Mouse (Mus musculus) forebrain, postnatal 0 days (tissue): ENCODE results near the gene Furin. TPM values are rescaled to one million over a fixed set of nuclear protein-coding genes. Genes with fewer than 3 reads are reported as not detected.
A peak's percentile ranks its signal among the peaks of the same experiment; 100 is the strongest.
"Not testable (repeated sequence)": the region's sequence is repeated elsewhere in the genome, so short reads cannot be mapped to it uniquely, and the experiment has no call there.

Source experiments
- ATAC-seq: fragments of 200-750 bp; cut with Nextera tagmentation; 2 replicates; pipeline ENCODE4 v1.8.0; 2017; ENCODE audit warnings: mild to moderate bottlenecking, moderate library complexity
- DNase-seq: peaks from one replicate; pipeline ENCODE4 v3.0.0-alpha.2; 2015
- H3K27ac ChIP-seq: fragments of 300-500 bp; sonication (generic); 2 replicates; pipeline ENCODE4 v1.5.1; 2014; ENCODE audit warnings: low read depth, mild to moderate bottlenecking, antibody characterized with exemption, low read length, moderate library complexity, mixed read lengths
- H3K27me3 ChIP-seq: fragments of 300-500 bp; sonication (generic); 2 replicates; pipeline ENCODE4 v1.6.1; 2014; ENCODE audit warnings: mild to moderate bottlenecking, low read length, mixed read lengths; ENCODE audit not compliant: insufficient read depth
- H3K36me3 ChIP-seq: fragments of 300-500 bp; sonication (generic); 2 replicates; pipeline ENCODE4 v1.6.1; 2014; ENCODE audit warnings: mild to moderate bottlenecking, moderate library complexity; ENCODE audit not compliant: insufficient read depth
- H3K4me1 ChIP-seq: fragments of 300-500 bp; sonication (generic); 2 replicates; pipeline ENCODE4 v1.6.1; 2014; ENCODE audit warnings: antibody characterized with exemption; ENCODE audit not compliant: insufficient read depth
- H3K4me2 ChIP-seq: fragments of 300-500 bp; sonication (generic); 2 replicates; pipeline ENCODE4 v1.6.1; 2014; ENCODE audit warnings: low read depth, mild to moderate bottlenecking, moderate library complexity
- H3K4me3 ChIP-seq: fragments of 300-500 bp; sonication (generic); 2 replicates; pipeline ENCODE4 v1.5.1; 2014; ENCODE audit warnings: low read depth, low read length, mixed read lengths
- H3K9ac ChIP-seq: fragments of 300-500 bp; sonication (generic); 2 replicates; pipeline ENCODE4 v1.6.1; 2014; ENCODE audit warnings: mild to moderate bottlenecking
- H3K9me3 ChIP-seq: fragments of 300-500 bp; sonication (generic); 2 replicates; pipeline ENCODE4 v1.6.1; 2016; ENCODE audit warnings: low read length
- CTCF ChIP-seq: sonication (generic); IDR thresholded peaks from 2 replicates; pipeline ENCODE4 v1.5.1; 2016; ENCODE audit warnings: antibody characterized with exemption, control low read depth, low read depth
- WGBS: fragments of 180-500 bp; shearing (Covaris S2); extraction: QIAGEN DNeasy Blood & Tissue Kit; methylation state at CpG from one replicate; pipeline ENCODE4 v1.1.7; 2014; 5-methylcytosine and 5-hydroxymethylcytosine counted together
- polyA plus RNA-seq: library from polyadenylated mRNA; unstranded; fragments of >200 nt; fragmentation: Nextera tagmentation; extraction: Ambion mirVana; gene quantifications from 2 replicates; pipeline ENCODE4 v1.2.1, GENCODE M21; 2015
- total RNA-seq: library from RNA; depleted of rRNA; stranded (reverse); fragments of >200 nt; gene quantifications from 2 replicates; pipeline ENCODE4 v1.2.3, GENCODE M21; 2014

The Furin gene
- total and polyA plus RNA-seq, 2 experiments from 2014 or later = 7.7 to 21.8 TPM

- peak; percentile 48 for TF ChIP-seq CTCF
- not testable (repeated sequence) for H3K27ac ChIP-seq, ATAC-seq, H3K4me2 ChIP-seq, H3K27me3 ChIP-seq, H3K9me3 ChIP-seq, DNase-seq, H3K4me3 ChIP-seq, H3K9ac ChIP-seq
- 86% methylated on average over 4 of the region's 4 CpGs for WGBS
- Histone ChIP-seq H3K36me3 (peaks cover 59% of the 10 kb centered on the region), H3K4me1 (peaks cover 17% of the 10 kb centered on the region)
Measured at GRCm38 (mm10) chr7:80396427-80396826, 8.8 kb downstream of the Furin start.

DNA sequence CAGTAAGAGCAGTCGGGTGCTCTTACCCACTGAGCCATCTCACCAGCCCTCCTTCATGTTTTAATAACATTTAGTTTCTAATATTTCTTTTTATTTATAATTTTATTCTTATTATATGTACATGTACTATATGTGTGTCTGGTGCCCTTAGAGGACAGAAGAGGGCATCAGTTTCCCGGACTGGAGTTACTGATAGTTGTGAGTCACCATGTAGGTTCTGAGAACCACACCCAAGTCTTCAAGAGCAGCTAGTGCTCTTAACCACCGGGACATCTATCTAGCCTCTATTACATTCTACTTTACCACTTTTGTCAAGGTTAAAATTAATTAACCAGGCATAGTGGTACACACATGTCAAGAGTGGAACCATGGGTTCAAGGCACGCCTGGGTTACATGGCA is 10.6 kb downstream of the Furin start:
- H3K9ac ChIP-seq = no peak overlapping the region
- H3K27me3 ChIP-seq = no peaks in the 10 kb centered on the region
- peaks cover 76% of the 10 kb centered on the region for H3K36me3 ChIP-seq
- DNase-seq = no peak
- H3K4me3 ChIP-seq = no peak overlapping the region
- no peak for TF ChIP-seq CTCF
- 91% methylated on average over 4 of the region's 4 CpGs for WGBS
- no peak overlapping the region for H3K27ac ChIP-seq
- no peak overlapping the region for H3K4me2 ChIP-seq
- H3K9me3 ChIP-seq = no peaks in the 10 kb centered on the region
- ATAC-seq = no peak
- no peaks in the 10 kb centered on the region for H3K4me1 ChIP-seq

DNA sequence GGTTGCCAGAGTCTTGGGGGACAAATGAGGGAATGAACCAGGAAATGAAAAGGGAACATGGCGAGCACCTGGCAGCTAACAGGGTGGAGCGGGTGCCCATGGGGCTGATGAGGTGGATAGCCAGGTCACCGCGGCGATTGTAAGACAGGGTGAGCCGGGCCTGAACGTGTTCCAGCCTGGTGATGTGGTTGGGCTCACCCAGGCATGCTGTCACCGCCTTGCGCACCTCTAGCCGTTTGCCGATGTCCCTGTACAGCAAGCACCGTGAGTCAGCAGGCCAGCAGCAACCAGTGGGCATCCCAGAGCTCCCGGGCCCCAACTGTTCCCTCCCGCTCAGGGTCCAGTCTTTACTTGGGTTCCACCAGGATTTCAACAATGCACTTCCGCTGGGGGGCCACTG is 13.1 kb downstream of the Furin start:
- no peak overlapping the region for H3K4me3 ChIP-seq
- no peak overlapping the region for H3K4me2 ChIP-seq
- ATAC-seq (no peak), DNase-seq (no peak)
- H3K36me3 ChIP-seq = peaks cover 67% of the 10 kb centered on the region
- WGBS = 96% methylated on average over 15 of the region's 15 CpGs
- H3K27me3 ChIP-seq = peaks cover 4% of the 10 kb centered on the region; the same call in 1 of the 2 replicates
- H3K27ac ChIP-seq = no peak overlapping the region
- no peak for TF ChIP-seq CTCF
- H3K9me3 ChIP-seq = no peaks in the 10 kb centered on the region
- H3K9ac ChIP-seq = no peak overlapping the region
- no peaks in the 10 kb centered on the region for H3K4me1 ChIP-seq

DNA sequence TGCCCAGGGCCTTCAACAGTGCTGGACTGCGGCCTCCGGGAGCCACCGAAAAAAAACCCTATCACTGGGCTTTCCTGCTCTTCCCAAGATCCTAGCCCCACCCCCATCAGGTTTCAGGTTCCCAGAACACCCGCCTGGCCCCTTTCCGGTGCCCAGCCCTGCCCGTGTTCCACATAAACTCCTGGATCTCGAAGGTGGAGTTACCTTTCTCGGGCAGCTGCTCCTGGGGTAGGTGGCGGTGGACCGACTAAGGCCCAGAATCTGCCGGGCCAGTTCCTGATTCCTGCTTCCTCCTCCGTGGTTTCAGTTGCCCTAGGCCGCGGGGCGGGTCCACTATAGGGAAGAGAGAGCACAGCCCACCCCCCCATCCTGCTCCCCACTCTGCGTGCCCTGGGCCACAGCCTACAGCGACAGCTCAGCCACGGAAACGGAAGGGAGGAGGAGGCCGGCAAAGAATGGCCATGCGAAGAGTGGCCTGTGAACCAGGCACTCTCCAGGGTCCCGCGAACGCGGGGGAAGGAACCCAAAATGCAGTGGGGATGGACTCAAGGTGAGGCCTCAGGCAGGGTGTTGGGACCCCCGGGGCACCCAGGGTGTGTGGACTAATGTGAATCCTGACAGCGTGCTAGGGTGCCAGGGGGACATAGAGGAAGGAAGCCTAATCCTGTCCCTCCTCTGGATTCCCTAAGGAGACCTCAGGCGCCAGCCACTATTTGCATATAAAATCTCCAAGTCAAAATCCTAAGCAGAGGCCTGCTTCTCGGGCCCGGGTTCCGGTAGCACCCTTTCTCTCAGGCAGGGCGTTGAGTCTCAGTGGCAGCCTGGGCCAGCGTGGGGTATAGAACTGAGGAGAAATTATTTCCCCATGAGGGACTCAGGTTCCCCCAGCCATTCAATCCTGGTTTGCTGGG is 17.3 kb downstream of the Furin start, which contains the start of gene Fes:
Gene Fes, minus strand, starts transcription at position 314 of the 911 bp plus-strand sequence.
- DNase-seq = no peak
- 21% methylated on average over 33 of the region's 33 CpGs for WGBS
- no peak for ATAC-seq

DNA sequence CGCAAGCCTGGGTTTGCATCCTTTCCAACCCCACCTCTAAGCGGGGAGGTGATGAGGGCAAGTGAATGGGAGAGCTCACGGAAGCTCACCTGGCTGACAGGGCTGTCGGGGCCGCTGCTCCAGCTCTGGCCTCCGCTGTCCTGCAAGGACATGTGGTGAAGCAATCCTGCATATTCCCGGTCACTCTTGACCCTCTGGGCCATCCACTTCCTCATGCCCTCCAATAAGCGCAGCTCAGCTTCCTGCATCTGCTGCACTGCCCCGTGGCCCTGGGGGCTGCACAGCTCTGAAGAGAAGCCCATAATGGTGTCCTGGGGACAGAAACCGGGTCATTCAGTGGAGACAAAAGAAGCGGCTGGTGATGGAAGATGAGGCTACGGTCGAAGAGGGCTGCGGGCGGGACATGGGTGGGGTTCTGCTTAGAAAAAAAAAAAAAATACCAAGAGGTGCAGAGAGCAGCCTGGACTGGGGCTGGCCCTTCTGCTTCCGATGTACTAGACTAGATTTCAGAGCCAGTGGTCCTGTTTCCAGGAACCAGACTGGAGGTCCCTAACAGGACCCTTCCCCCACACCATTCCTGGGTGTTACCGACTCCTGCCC is 18.1 kb downstream of the Furin start:
- ATAC-seq (no peak), DNase-seq (no peak)
- Histone ChIP-seq H3K4me2 (peak overlapping the region; percentile 13; the same call in 1 of the 2 replicates), H3K36me3 (peaks cover 24% of the 10 kb centered on the region), H3K4me3 (no peak overlapping the region), H3K9me3 (no peaks in the 10 kb centered on the region), H3K4me1 (no peaks in the 10 kb centered on the region), H3K9ac (no peak overlapping the region), H3K27ac (no peak overlapping the region), H3K27me3 (peaks cover 9% of the 10 kb centered on the region; the same call in 1 of the 2 replicates)
- whole genome bisulfite sequencing = 39% methylated on average over 17 of the region's 17 CpGs
- no peak for TF ChIP-seq CTCF

More for the DNA sequence above, 17.3 kb downstream of the Furin start, which contains the start of gene Fes:
- H3K9me3 ChIP-seq = no peaks in the 10 kb centered on the region
- H3K4me1 ChIP-seq = no peaks in the 10 kb centered on the region
- H3K9ac ChIP-seq = peak within 1 kb of the TSS; percentile 25; the same call in 1 of the 2 replicates
- H3K4me3 ChIP-seq = peak within 1 kb of the TSS; percentile 7; the same call in 1 of the 2 replicates
- peak within 1 kb of the TSS; percentile 13 for H3K4me2 ChIP-seq
- peaks cover 9% of the 10 kb centered on the region; the same call in 1 of the 2 replicates for H3K27me3 ChIP-seq
- no peak for TF ChIP-seq CTCF
- H3K36me3 ChIP-seq = peaks cover 31% of the 10 kb centered on the region
- H3K27ac ChIP-seq = no peak within 1 kb of the TSS

DNA sequence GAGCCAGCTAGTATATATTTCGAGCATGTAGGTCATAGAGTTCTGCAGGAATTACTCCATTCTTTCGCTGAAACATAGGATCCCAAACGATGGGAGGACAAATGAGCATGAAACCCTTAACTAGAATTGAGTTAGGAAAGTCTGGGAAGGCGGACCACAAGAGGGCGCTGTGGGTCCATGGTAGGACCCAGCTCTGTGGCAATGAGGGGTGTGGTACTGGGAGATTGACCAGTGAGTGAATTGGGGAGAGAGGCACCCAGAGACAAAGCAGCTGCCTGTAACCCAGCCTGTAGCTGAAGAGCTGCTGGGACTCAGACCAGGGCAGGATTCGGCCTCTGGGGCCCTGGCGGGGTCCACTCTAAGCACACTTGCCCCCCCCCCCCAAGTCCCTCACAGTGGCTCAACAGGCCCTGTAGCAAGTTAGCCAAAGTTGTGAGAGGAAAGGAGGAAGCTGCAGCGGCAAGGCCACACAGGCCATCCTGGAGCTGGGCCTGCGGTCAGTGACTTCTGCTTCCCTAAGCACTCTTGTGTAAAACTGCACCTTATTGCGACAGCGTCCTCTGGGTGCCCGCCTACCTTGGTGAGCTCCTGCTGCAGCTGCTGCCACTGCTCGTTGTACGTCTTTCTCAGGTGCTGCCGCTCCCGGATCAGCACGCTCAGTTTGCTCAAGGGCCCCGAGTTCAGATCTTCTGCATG is 18.9 kb downstream of the Furin start:
- no peak overlapping the region for H3K27ac ChIP-seq
- H3K27me3 ChIP-seq = peaks cover 9% of the 10 kb centered on the region; the same call in 1 of the 2 replicates
- H3K4me3 ChIP-seq = no peak overlapping the region
- no peaks in the 10 kb centered on the region for H3K4me1 ChIP-seq
- DNase-seq (peak; percentile 92), ATAC-seq (peak; percentile 89)
- H3K9me3 ChIP-seq = no peaks in the 10 kb centered on the region
- H3K36me3 ChIP-seq = peaks cover 16% of the 10 kb centered on the region
- H3K4me2 ChIP-seq = no peak overlapping the region
- peak; percentile 98 for TF ChIP-seq CTCF
- 39% methylated on average over 18 of the region's 18 CpGs for WGBS
- H3K9ac ChIP-seq = no peak overlapping the region
